Mouse (Mus musculus) embryonic facial prominence, embryonic 14.5 days (tissue): ENCODE measurements around the gene Mef2b. TPM values are rescaled to one million over a fixed set of nuclear protein-coding genes. Genes with fewer than 3 reads are reported as not detected.
A peak's percentile ranks its signal among the peaks of the same experiment; 100 is the strongest.

ENCODE experiments used
- ATAC-seq: fragments of 200-750 bp; cut with Nextera tagmentation; 2 replicates; pipeline ENCODE4 v1.8.0; 2017; ENCODE audit warnings: low read depth, moderate number of reproducible peaks, moderate TSS enrichment
- DNase-seq: peaks from one replicate; pipeline ENCODE4 v3.0.0-alpha.2; 2015; ENCODE audit warnings: low spot score
- H3K27ac ChIP-seq: fragments of 300-500 bp; sonication (generic); replicated peaks from 2 replicates; pipeline ENCODE4 v1.5.1; 2014; ENCODE audit warnings: low read depth, mild to moderate bottlenecking, low read length, moderate library complexity
- H3K27me3 ChIP-seq: fragments of 300-500 bp; sonication (generic); replicated peaks from 2 replicates; pipeline ENCODE4 v1.6.1; 2014; ENCODE audit warnings: low read length; ENCODE audit not compliant: control insufficient read depth, insufficient read depth
- H3K36me3 ChIP-seq: fragments of 300-500 bp; sonication (generic); 2 replicates; pipeline ENCODE4 v1.6.1; 2014; ENCODE audit warnings: low read length, mixed read lengths; ENCODE audit not compliant: control insufficient read depth, insufficient read depth
- H3K4me1 ChIP-seq: fragments of 300-500 bp; sonication (generic); 2 replicates; pipeline ENCODE4 v1.6.1; 2014; ENCODE audit warnings: antibody characterized with exemption, low read length; ENCODE audit not compliant: control insufficient read depth, insufficient read depth
- H3K4me2 ChIP-seq: fragments of 300-500 bp; sonication (generic); 2 replicates; pipeline ENCODE4 v1.6.1; 2014; ENCODE audit warnings: low read depth, mild to moderate bottlenecking, low read length, moderate library complexity, mixed read lengths
- H3K4me3 ChIP-seq: fragments of 300-500 bp; sonication (generic); 2 replicates; pipeline ENCODE4 v1.5.1; 2014; ENCODE audit warnings: low read depth, mild to moderate bottlenecking, low read length
- H3K9ac ChIP-seq: fragments of 300-500 bp; sonication (generic); 2 replicates; pipeline ENCODE4 v1.6.1; 2014; ENCODE audit warnings: low read depth, mild to moderate bottlenecking, low read length, moderate library complexity, mixed read lengths
- H3K9me3 ChIP-seq: fragments of 300-500 bp; sonication (generic); 2 replicates; pipeline ENCODE4 v1.6.1; 2016; ENCODE audit warnings: low read length; ENCODE audit not compliant: control insufficient read depth
- WGBS: fragments of 180-500 bp; shearing (Covaris S2); extraction: QIAGEN DNeasy Blood & Tissue Kit; methylation state at CpG from one replicate; pipeline ENCODE4 v1.1.7; 2014; 5-methylcytosine and 5-hydroxymethylcytosine counted together
- polyA plus RNA-seq: library from polyadenylated mRNA; unstranded; fragments of >200 nt; fragmentation: Nextera tagmentation; extraction: Ambion mirVana; gene quantifications from 2 replicates; pipeline ENCODE4 v1.2.1, GENCODE M21; 2014

Gene Mef2b
- 4.9 and 5.1 TPM in 2 replicates for polyA plus RNA-seq

DNA sequence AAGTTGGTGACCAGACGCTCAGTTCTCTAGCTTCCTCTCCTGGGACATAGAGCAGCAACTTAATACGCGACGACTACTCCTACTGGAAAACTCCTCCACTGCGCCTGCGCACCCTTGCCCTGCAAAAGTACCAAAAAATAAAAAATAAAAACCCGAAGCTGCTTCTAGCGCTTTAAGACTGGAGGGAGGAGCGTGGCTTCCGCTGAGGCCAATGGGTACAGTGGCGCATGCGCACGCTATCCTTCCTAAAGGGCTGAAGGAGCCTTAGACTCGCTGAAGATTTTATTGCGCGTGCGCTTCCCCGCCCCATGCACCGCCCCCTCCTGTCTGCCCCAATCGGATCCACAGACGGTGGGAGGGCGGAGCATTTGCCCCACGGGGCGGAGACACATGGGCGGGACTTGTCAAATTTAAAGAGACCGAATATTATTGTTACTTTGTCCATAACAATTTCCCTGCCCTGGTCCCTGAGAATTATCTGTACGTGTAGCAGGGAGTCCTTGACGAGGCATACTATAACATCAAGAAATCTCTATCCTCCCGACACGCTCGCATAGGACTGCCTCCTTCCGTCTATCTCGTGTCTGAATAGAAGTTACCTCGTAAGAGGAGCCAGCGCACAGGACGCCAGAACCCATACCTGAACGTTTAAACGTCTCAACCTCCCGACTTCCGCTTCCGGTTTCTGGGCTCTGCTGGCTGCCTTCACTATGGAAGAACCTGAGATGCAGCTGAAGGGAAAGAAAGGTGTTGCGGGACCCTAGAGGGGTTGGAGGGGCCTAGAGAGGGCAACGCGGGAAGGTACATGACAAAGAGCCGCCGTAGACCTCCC lies at the start of gene Mef2b, which contains the start of the genes Rfxank and Borcs8:
TSS of gene Mef2b (plus strand) at position 686 of the 832 bp plus-strand sequence.
TSS of gene Rfxank (minus strand) at position 129 of the 832 bp plus-strand sequence.
TSS of gene Borcs8 (plus strand) at position 474 of the 832 bp plus-strand sequence.
- Histone ChIP-seq H3K27me3 (no peaks in the 10 kb centered on the region), H3K9me3 (no peaks in the 10 kb centered on the region), H3K4me2 (peak within 1 kb of the TSS; percentile 62), H3K4me3 (peak within 1 kb of the TSS; percentile 56), H3K4me1 (peaks cover 12% of the 10 kb centered on the region), H3K36me3 (peaks cover 43% of the 10 kb centered on the region), H3K9ac (peak within 1 kb of the TSS; percentile 72), H3K27ac (peak within 1 kb of the TSS; percentile 72)
- DNase-seq (peak; percentile 100), ATAC-seq (peak; percentile 98)
- under 1% methylated on average over 46 of the region's 46 CpGs for WGBS

DNA sequence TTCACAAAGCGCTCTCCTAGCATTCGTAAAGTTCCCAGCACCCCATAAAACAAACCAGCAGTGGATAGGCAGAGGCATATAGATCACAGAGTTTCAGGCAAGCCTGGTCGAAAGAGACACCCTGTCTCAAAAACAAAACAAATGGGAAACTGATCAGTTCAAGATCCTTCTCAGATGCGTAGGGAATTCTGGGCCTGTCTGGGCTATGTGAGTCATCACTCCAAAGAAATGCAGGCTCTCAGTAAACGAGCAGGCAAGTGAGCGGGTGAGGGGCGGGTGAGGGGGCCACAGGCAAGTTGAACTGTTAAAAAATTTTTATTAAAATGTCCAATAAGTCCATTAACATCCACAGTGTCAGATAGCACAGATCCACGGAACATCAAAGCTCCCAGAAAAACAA lies 46.7 kb upstream of the Mef2b start:
- Histone ChIP-seq H3K27ac (no peak overlapping the region), H3K27me3 (peaks cover 42% of the 10 kb centered on the region), H3K9ac (no peak overlapping the region), H3K4me1 (no peaks in the 10 kb centered on the region), H3K4me2 (no peak overlapping the region), H3K4me3 (no peak overlapping the region), H3K9me3 (no peaks in the 10 kb centered on the region), H3K36me3 (no peaks in the 10 kb centered on the region)
- DNase-seq (no peak), ATAC-seq (no peak)
- WGBS, result 50% methylated on average over 8 of the region's 8 CpGs

GRCm38 (mm10) chr8:70099276-70099675 lies 40.2 kb upstream of the Mef2b start:
- Histone ChIP-seq H3K4me2 (no peak overlapping the region), H3K36me3 (no peaks in the 10 kb centered on the region), H3K27me3 (0 out of 2 replicates have a peak, but pooled peaks cover 2% of the 10 kb centered on the region), H3K9me3 (no peaks in the 10 kb centered on the region), H3K9ac (no peak overlapping the region), H3K4me1 (no peaks in the 10 kb centered on the region), H3K27ac (no peak overlapping the region), H3K4me3 (no peak overlapping the region)
- no peak for DNase-seq
- no peak for ATAC-seq
- 70% methylated on average over 8 of the region's 8 CpGs for WGBS

DNA sequence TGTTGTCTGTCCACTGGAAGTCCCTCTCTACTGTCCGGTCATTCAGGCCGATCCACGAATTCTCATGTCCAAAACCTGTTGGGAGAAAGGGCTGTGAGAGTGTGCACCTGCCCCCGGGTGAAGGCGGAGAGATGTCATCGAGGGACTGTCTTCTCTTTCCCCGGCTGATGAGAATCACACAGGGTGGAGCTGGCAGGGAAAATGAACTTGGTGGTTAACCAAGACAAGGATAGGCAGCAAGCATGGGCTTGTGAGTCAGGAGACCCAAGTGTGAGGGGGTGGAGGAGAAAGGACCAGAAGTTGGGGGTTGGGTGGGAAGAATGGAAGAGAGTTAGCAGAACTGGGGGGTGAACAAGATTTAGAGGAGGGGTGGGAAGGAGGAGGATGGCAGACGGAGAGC lies 39.3 kb upstream of the Mef2b start:
- H3K27ac ChIP-seq, result no peak overlapping the region
- H3K36me3 ChIP-seq, result no peaks in the 10 kb centered on the region
- H3K9me3 ChIP-seq, result no peaks in the 10 kb centered on the region
- H3K4me3 ChIP-seq, result no peak overlapping the region
- H3K4me2 ChIP-seq, result no peak overlapping the region
- H3K9ac ChIP-seq, result no peak overlapping the region
- DNase-seq, result no peak
- H3K4me1 ChIP-seq, result no peaks in the 10 kb centered on the region
- ATAC-seq, result no peak
- no peaks in the 10 kb centered on the region for H3K27me3 ChIP-seq
- 79% methylated on average over 8 of the region's 8 CpGs for WGBS

GRCm38 (mm10) chr8:70104506-70104905 lies 35.0 kb upstream of the Mef2b start:
- 16% methylated on average over 6 of the region's 6 CpGs for WGBS

DNA sequence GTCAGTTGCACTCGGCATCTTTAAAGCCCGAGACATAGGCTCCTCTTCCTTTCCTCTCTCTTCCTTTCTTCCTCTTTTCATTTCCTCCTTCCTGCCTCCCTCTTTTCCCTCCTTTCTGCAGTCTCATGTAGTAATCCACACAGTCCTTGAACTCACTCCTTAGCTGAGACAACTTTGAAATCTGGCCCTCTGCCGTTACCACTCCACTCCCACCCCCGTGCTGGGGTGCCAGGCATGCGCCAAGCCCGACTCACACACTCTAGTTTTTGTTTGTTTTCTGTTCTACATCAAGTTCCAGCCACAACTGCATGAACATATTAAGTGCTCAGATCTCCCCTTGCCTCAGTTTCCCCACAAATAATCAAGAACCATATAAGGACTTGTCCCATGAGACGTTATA lies 34.6 kb upstream of the Mef2b start:
- 77% methylated on average over 7 of the region's 7 CpGs for WGBS

More at GRCm38 (mm10) chr8:70104506-70104905, 35.0 kb upstream of the Mef2b start:
- no peak overlapping the region for H3K9ac ChIP-seq
- no peak overlapping the region for H3K4me2 ChIP-seq
- DNase-seq (peak; percentile 36), ATAC-seq (peak; percentile 45; the same call in 1 of the 2 replicates)
- no peak overlapping the region for H3K4me3 ChIP-seq
- H3K36me3 ChIP-seq, result no peaks in the 10 kb centered on the region
- H3K9me3 ChIP-seq, result no peaks in the 10 kb centered on the region
- H3K27ac ChIP-seq, result no peak overlapping the region
- H3K4me1 ChIP-seq, result no peaks in the 10 kb centered on the region
- H3K27me3 ChIP-seq, result no peaks in the 10 kb centered on the region

DNA sequence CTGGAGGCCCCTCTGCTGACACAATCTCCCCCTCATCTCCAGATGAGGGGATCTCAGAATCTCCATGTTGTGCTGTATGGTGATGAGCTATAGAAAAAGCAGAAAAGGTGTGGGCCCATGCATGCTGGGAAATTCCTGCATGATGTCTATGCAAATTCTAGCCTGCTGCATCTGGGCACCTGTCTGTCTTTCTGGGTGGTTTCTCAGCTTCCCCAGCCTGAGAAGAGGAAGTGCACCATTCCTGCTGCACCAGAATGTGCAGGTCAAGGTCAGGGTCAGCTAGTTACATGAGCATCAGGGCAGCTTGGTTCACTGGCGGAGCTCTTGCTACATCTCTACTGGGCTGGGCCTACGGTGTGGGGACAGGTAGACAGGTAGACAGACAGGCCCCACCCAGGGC lies 29.1 kb upstream of the Mef2b start:
- DNase-seq (no peak), ATAC-seq (no peak)
- Histone ChIP-seq H3K4me1 (0 out of 2 replicates have a peak, but pooled peaks cover 4% of the 10 kb centered on the region), H3K27me3 (peaks cover 57% of the 10 kb centered on the region), H3K4me2 (no peak overlapping the region), H3K9ac (no peak overlapping the region), H3K9me3 (no peaks in the 10 kb centered on the region), H3K27ac (no peak overlapping the region), H3K36me3 (no peaks in the 10 kb centered on the region), H3K4me3 (no peak overlapping the region)
- 74% methylated on average over 2 of the region's 2 CpGs for WGBS

More for the DNA sequence above, 34.6 kb upstream of the Mef2b start:
- DNase-seq, result no peak
- H3K4me2 ChIP-seq, result no peak overlapping the region
- no peak overlapping the region for H3K27ac ChIP-seq
- no peak overlapping the region for H3K9ac ChIP-seq
- no peak overlapping the region for H3K4me3 ChIP-seq
- peaks cover 2% of the 10 kb centered on the region; the same call in 1 of the 2 replicates for H3K27me3 ChIP-seq
- H3K36me3 ChIP-seq, result no peaks in the 10 kb centered on the region
- no peaks in the 10 kb centered on the region for H3K9me3 ChIP-seq
- no peaks in the 10 kb centered on the region for H3K4me1 ChIP-seq
- ATAC-seq, result no peak

DNA sequence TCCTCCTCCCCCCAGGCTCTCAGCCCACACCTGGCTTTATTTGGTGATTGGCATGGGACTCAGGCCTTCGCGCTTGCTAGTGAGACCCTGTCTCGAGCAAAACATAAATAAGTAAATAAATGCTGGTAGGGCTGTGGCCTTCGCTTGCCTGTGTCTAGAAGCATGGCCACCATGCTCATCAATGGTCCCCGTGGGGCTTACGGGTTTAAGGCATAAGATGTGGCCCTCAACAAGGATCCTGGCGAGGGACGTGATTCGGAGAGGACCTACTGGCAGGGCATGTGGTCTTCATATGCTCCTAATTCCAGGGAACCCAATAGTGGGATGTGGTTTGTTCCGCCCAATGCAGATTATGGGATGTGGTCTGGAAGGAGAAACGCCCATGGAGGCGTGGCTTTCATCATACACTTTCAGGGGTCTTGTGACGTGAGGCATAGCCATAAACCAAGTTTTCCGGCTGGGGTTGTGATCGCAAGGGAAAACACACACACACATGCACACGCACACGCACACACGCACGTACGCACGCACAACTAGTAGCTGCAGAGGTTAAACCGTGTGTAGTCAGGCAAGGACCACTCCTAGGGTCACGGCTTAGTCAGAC lies 28.2 kb upstream of the Mef2b start:
- Histone ChIP-seq H3K4me3 (no peak overlapping the region), H3K27ac (no peak overlapping the region), H3K36me3 (no peaks in the 10 kb centered on the region), H3K27me3 (peaks cover 64% of the 10 kb centered on the region), H3K4me1 (0 out of 2 replicates have a peak, but pooled peaks cover 4% of the 10 kb centered on the region), H3K4me2 (no peak overlapping the region), H3K9ac (no peak overlapping the region), H3K9me3 (no peaks in the 10 kb centered on the region)
- DNase-seq (no peak), ATAC-seq (no peak)
- WGBS, result 43% methylated on average over 23 of the region's 23 CpGs
